Mouse (Mus musculus): ENCODE measurements at regions not wholly inside any gene's neighbourhood (a gene's known extent, or its start where the extent isn't known, plus 50 kb on each side); places are given as distances from the start of the nearest gene placed in this dataset.

DNA sequence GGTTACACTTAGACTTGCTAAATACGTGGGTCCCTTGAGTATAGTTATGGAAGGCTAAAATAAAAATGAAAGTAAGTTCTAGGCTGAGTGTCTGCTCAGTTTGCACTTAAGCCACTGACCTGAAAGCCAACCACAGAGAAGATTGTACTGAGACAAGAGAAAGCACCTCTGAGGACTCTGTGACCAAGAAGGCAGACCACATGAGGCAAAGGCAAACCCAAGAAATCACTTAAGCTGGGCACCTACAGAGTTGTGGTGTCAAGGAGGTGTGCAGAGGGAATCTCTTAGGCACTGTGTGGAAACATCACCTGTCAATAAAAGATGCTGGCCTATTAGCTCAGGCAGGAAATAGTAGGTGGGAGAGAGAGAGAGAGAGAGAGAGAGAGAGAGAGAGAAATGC lies 129.6 kb upstream of the Rap1b start:
- TF ChIP-seq POLR2A (IDR thresholded peaks at IDR 0.05; ENCODE audit: low read depth, low read length) (no peak), CTCF (IDR thresholded peaks at IDR 0.05; ENCODE audit: borderline replicate concordance, insufficient read depth, low read length) (no peak)

Data from embryonic fibroblast, embryonic 13.5 days (primary cell).